Mouse (Mus musculus) spleen, adult 12 weeks (tissue): ENCODE measurements at regions not wholly inside any gene's neighbourhood (a gene's known extent, or its start where the extent isn't known, plus 50 kb on each side); places are given as distances from the start of the nearest gene placed in this dataset.

Source experiments
- DNase-seq: peaks from one replicate; pipeline ENCODE4 v3.0.0; 2022; ENCODE audit warnings: low spot score

GRCm38 (mm10) chr12:21481644-21482043 is 64.2 kb upstream of the Ywhaq start:
- no peak for DNase-seq

GRCm38 (mm10) chr12:21480226-21480625 is 62.8 kb upstream of the Ywhaq start:
- peak; percentile 2 for DNase-seq

GRCm38 (mm10) chr12:21479251-21479650 is 61.8 kb upstream of the Ywhaq start:
- DNase-seq: no peak

- no peak for DNase-seq
Observed at GRCm38 (mm10) chr12:21476516-21476915, 59.1 kb upstream of the Ywhaq start.

- DNase-seq: no peak
Observed at GRCm38 (mm10) chr12:21472951-21473710, 55.7 kb upstream of the Ywhaq start.

- DNase-seq: no peak
Observed at GRCm38 (mm10) chr12:21472487-21472886, 55.0 kb upstream of the Ywhaq start.

GRCm38 (mm10) chr12:21471986-21472385 is 54.5 kb upstream of the Ywhaq start:
- DNase-seq: no peak

GRCm38 (mm10) chr12:21470286-21470685 is 52.8 kb upstream of the Ywhaq start:
- DNase-seq: no peak
